ENCODE assay signal across 8 mouse cellular contexts in genomic region chr13:62684608-62685286, GRCm38 (mm10).
DNase-seq lines count a peak whose midpoint lies in the region; ATAC-seq and TF ChIP-seq lines count a peak whose summit lies in the region.
"Not testable (repeated sequence)": the region's sequence is repeated elsewhere in the genome, so short reads cannot be mapped to it uniquely, and the experiment has no call there.

No protein-coding gene starts in this region.

- H3K9ac ChIP-seq in ES-Bruce4 (ENCODE audit: low read depth, poor library complexity, severe bottlenecking), result peak overlapping the region; percentile 81; the same call in 1 of the 2 replicates
- peak overlapping the region; percentile 54 for H3K9ac ChIP-seq in forebrain, embryonic 15.5 days (replicated peaks)
- H3K9ac ChIP-seq in liver, embryonic 14.5 days (replicated peaks), result peak overlapping the region; percentile 54
- H3K9ac ChIP-seq in stomach, embryonic 16.5 days (ENCODE audit: low read length), result peak overlapping the region; percentile 68

- WGBS in forebrain, embryonic 15.5 days, result 0% methylated on average over 20 of the region's 20 CpGs
- WGBS in liver, embryonic 14.5 days (ENCODE audit: insufficient replicate concordance), result 1% methylated on average over 17 of the region's 20 CpGs
- 1% methylated on average over 17 of the region's 20 CpGs for WGBS in stomach, embryonic 16.5 days

- not testable (repeated sequence) for TF ChIP-seq POLR2A in ES-Bruce4 (IDR thresholded peaks at IDR 0.05; ENCODE audit: insufficient read depth, low read length)

- peak; percentile 57 for DNase-seq in cerebellum, adult 11-12 months
- peak; percentile 22 to 39 for DNase-seq in heart, postnatal 14 days
- DNase-seq in kidney, postnatal 4 days, result peak; percentile 44 to 55
- peak; percentile 7 to 24 (median 13) for DNase-seq in liver, embryonic 14.5 days (ENCODE audit: low read depth in 3 of 3, low spot score in 3 of 3)
- DNase-seq in natural killer cell, adult 2 months (ENCODE audit: low spot score in 2 of 2), result peak; percentile 28 to 43

- H3K9me3 ChIP-seq in ES-Bruce4 (replicated peaks; ENCODE audit: control insufficient read depth, insufficient read depth, low read length, poor library complexity, severe bottlenecking), result peaks cover 14% of the 10 kb centered on the region
- H3K9me3 ChIP-seq in forebrain, embryonic 15.5 days, result 0 out of 2 replicates have a peak, but pooled peaks cover 11% of the 10 kb centered on the region
- H3K9me3 ChIP-seq in liver, embryonic 14.5 days (ENCODE audit: control insufficient read depth, low read length); stomach, embryonic 16.5 days (replicated peaks; ENCODE audit: control insufficient read depth, low read length): not testable (repeated sequence)

- not testable (repeated sequence) for TF ChIP-seq EP300 in ES-Bruce4 (IDR thresholded peaks at IDR 0.05; ENCODE audit: insufficient read depth, low read depth, low read length); liver, embryonic 14.5 days (IDR thresholded peaks at IDR 0.05; ENCODE audit: low read depth)

- ATAC-seq in forebrain, embryonic 15.5 days (replicated peaks), result peak; percentile 100
- ATAC-seq in liver, embryonic 14.5 days (ENCODE audit: insufficient read depth), result peak; percentile 100
- ATAC-seq in stomach, embryonic 16.5 days (ENCODE audit: insufficient read depth, low FRiP score), result peak; percentile 94

- not testable (repeated sequence) for H3K4me1 ChIP-seq in ES-Bruce4 (ENCODE audit: control insufficient read depth, insufficient read depth, low read length); forebrain, embryonic 15.5 days; liver, embryonic 14.5 days (replicated peaks; ENCODE audit: control insufficient read depth in 2 of 2, insufficient read depth in 2 of 2, low read length in 1 of 2); stomach, embryonic 16.5 days (ENCODE audit: control insufficient read depth, insufficient read depth, low read length)

- not testable (repeated sequence) for H3K36me3 ChIP-seq in ES-Bruce4 (ENCODE audit: control insufficient read depth, insufficient read depth, low read length, poor library complexity, severe bottlenecking); forebrain, embryonic 15.5 days; liver, embryonic 14.5 days (replicated peaks; ENCODE audit: control insufficient read depth, insufficient read depth, low read depth); stomach, embryonic 16.5 days (ENCODE audit: control insufficient read depth, insufficient read depth, low read length)

- peak overlapping the region; percentile 81; the same call in 1 of the 2 replicates for H3K27ac ChIP-seq in ES-Bruce4 (ENCODE audit: insufficient read depth, low read length)
- peak overlapping the region; percentile 72 for H3K27ac ChIP-seq in forebrain, embryonic 15.5 days (replicated peaks)
- not testable (repeated sequence) for H3K27ac ChIP-seq in liver, embryonic 14.5 days; stomach, embryonic 16.5 days (ENCODE audit: low read length)

- intact Hi-C loops in heart, postnatal 14 days (cut with DNase I), result not testable (repeated sequence)

- not testable (repeated sequence) for H3K27me3 ChIP-seq in ES-Bruce4 (ENCODE audit: control insufficient read depth, insufficient read depth, low read length, poor library complexity, severe bottlenecking); forebrain, embryonic 15.5 days; liver, embryonic 14.5 days (ENCODE audit: control insufficient read depth, insufficient read depth, low read length); stomach, embryonic 16.5 days (ENCODE audit: control insufficient read depth, insufficient read depth, low read length)

- TF ChIP-seq CTCF in ES-Bruce4 (IDR thresholded peaks at IDR 0.05; ENCODE audit: low read depth, low read length); liver, embryonic 14.5 days (IDR thresholded peaks at IDR 0.05; ENCODE audit: low read depth): not testable (repeated sequence)

- H3K4me3 ChIP-seq in ES-Bruce4 (ENCODE audit: low read depth, low read length), result peak overlapping the region; percentile 84
- H3K4me3 ChIP-seq in forebrain, embryonic 15.5 days, result peak overlapping the region; percentile 54
- H3K4me3 ChIP-seq in liver, embryonic 14.5 days (ENCODE audit: insufficient read depth in 1 of 2, low read depth in 2 of 2, low read length in 2 of 2), result peak overlapping the region; percentile 47 to 70
- peak overlapping the region; percentile 54 for H3K4me3 ChIP-seq in stomach, embryonic 16.5 days (replicated peaks; ENCODE audit: low read length)

- H3K4me2 ChIP-seq in forebrain, embryonic 15.5 days (replicated peaks), result peak overlapping the region; percentile 45
- peak overlapping the region; percentile 68 for H3K4me2 ChIP-seq in liver, embryonic 14.5 days (ENCODE audit: low read depth)
- peak overlapping the region; percentile 51 for H3K4me2 ChIP-seq in stomach, embryonic 16.5 days (ENCODE audit: low read depth, low read length)
